Mouse (Mus musculus) gastrocnemius, adult 2 months (tissue): ENCODE measurements at regions not wholly inside any gene's neighbourhood (a gene's known extent, or its start where the extent isn't known, plus 50 kb on each side); places are given as distances from the start of the nearest gene placed in this dataset.

Experiments used
- DNase-seq: peaks from one replicate; pipeline ENCODE4 v3.0.0; 2022
- H3K27ac ChIP-seq: fragments of 200-600 bp; 2 replicates; pipeline ENCODE4 v1.8.1; 2022; ENCODE audit warnings: mild to moderate bottlenecking
- H3K4me3 ChIP-seq: fragments of 200-600 bp; 2 replicates; pipeline ENCODE4 v1.8.1; 2022; ENCODE audit warnings: mild to moderate bottlenecking, moderate library complexity
- CTCF ChIP-seq: fragments of 200-600 bp; IDR thresholded peaks from 2 replicates; pipeline ENCODE4 v1.8.1; 2022; ENCODE audit warnings: antibody characterized with exemption, mild to moderate bottlenecking, moderate library complexity
- intact Hi-C: fragments of 180-260 bp; cut with DNase I; formaldehyde crosslinking; loops from one replicate; pipeline ENCODE4 v1.15.1; 2025

DNA sequence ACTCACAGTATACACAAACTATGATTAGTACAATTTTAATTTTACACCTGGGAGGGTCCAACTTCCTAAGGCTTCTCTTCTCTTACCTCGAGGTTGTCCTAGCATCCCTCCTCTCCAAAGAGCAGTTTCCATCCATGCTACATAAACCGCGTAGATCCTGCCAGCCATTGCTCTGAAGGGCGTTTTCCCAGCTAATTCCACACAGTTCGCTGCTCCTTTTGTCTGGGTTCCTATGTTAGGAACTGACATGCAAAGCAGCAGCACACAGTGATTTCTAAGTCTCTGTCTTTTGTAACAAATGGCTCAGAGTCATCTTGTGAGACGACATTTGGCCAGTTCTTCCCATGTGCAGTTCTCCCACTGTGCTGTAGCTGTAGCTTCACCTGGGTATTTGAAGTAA is 80.7 kb upstream of the Hhip start:
- intact Hi-C loops: no loop called here
- no peak overlapping the region for H3K27ac ChIP-seq
- no peak for TF ChIP-seq CTCF
- no peak overlapping the region for H3K4me3 ChIP-seq
- DNase-seq: no peak

DNA sequence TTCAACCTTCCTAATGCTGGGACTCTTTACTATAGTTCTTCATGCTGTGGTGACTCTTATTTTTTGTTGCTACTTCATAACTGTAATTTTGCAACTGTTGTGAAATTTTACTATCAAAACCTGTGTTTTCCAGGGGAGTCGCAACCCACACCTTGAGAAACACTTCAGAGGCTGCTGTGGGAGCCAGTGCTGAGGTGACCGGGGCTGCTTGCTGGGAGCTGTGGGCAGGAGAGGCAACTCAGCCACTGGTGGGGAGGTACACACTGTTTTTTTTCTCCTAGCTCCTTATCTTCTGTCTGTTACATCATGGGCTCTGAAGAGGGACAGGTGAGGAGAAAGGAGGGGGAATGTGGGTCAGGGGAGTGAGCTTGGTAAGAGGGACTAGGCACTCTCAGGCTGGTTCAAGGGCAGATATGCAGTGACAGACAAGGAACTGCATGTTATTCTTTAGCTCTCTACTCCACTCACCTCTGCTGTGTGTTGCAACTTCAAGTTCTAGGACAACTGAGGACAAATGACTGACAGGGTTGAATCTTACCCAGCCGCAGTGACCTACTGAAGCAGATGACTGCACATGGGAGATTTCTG is 62.7 kb upstream of the Hhip start:
- no peak for DNase-seq
- TF ChIP-seq CTCF: no peak
- intact Hi-C loops: no loop called here
- H3K4me3 ChIP-seq: no peak overlapping the region
- no peak overlapping the region for H3K27ac ChIP-seq

DNA sequence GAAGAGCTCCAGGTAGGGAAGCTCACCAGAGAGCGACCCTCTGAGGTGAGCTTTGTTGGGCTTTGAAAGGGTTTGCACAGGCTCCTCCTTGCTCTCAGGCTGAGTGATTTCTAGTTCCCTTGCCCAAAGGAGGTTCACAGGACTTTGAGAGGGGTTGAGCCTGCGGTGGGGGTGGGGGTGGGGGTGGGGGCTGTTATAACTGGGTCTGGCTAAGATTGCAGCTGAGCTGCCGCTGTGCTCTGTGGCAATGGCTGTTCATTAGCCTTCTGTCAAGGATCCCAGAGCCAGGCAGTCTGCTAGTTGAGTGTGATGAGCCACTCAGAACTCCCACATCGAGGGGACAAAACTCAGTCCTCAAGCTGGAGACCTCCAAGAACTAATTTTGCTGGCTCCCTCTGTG is 59.5 kb upstream of the Hhip start:
- intact Hi-C loops: no loop called here
- no peak overlapping the region for H3K4me3 ChIP-seq
- TF ChIP-seq CTCF: no peak
- no peak overlapping the region for H3K27ac ChIP-seq
- DNase-seq: no peak
